Mouse (Mus musculus): Measurements from ENCODE around the gene Rbm15b.

Rbm15b gene

DNA sequence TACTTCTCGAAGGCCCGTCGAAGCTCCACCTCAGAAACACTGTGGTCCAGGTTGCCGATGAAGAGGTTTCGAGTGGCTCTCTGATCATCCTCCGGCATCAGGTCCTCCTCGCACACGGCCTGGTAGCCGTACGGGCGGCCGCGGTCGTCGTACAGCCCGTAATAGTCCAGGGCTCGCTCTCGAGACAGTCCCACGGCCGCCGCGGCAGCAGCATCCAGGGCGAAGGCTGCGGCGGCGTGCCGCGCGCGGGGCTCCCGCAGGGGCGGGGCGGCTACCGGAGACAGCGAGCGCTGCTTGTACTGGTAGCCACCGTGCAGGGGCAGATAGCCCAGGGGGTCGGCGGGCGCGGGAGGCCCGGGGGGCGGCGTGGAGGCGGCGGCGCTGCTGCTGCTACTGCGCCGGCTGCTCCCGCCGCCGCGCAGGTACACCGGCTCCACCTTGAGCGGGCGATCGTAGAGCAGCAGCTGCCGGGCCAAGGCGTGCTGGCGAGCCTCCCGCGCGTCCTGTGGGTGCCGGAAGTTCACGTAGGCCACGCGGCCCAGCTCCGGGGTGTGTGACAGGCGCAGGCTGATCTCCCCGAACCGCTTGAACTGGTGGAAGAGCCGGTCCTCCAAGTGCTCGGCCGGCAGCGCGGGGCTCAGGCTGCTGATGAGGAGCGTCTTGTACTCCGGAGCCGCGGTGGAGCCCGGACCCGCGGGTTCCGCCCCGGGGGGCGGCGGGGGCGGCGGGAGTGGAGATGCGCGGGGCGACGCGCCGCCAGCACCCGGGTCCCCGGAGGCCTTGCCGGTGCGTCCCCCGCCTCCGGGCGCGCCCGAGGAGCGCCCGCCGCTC, 1.1 kb downstream of the Rbm15b start:
- in situ Hi-C loops (cut with MboI; ENCODE audit: unreplicated experiment in 2 of 2) = no loop called here

DNA sequence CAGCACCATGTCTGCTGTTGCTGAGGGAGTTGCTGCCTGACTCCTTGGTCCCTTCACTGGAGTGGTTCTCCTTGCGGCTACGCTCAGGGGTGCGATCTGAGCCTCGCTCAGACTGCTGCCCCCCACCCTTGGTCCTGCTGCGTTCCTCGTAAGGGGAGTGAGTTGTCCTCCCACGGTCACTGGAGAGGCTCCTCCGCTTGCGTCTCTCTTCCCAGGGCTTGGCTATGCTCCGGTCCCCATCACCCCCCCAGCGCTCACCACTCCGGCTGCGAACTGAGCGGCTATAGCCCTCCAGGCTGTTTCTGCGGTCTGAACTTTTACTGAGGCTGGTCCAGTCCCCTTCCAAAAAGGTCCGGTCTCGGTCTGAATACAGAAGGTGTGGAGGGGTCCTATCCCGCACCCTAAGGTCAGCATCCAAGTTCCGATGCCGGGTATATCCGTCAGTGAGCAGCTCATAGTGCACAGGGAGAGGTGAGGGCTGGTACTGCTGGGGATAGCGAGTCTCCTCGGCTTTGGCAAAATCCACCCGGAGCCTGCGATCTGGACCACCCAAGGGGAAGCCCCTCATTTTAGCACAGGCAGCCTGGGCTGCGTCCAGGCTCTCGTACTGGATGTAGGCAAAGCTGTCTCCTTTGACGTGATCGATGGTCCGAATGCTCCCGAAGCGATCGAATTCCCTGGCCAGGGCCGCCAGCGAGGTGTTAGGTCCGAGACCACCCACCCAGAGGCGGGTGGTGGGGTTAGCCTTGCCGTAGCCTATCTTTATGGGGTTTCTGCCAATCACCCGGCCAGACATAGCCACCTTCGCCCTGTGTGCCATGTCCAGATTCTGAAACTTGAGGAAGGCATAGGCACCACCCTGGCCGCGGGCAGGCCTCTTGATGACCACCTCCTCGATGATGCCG, 2.0 kb downstream of the Rbm15b start:
- in situ Hi-C loops (cut with MboI; ENCODE audit: unreplicated experiment in 2 of 2) = loop anchor here in 1 of 2 experiments (5.0 kb wide), 1 partner anchor 48 kb away; no protein-coding TSS in a partner anchor

DNA sequence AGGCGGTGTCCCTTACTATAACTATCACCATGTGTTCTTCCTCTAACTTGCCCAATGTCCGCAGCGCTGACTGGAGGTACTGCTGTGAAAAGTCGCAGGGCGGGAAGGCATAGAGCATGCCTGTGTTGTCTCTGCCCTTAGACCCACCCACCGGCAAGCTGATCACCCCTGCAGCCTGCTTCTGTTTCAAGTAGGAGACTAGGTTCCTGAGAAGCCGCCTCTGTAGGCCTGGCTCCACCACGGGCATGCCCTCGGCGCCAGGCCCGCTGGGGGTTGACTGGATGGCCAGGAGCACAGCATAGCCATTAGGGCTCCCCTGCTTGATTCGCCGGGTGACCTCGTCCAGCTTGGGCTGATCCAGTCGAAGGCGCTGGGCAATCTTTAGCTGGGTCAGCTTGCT, 2.9 kb downstream of the Rbm15b start:
- in situ Hi-C loops (cut with MboI; ENCODE audit: unreplicated experiment in 2 of 2) = loop anchor here in 1 of 2 experiments (5.0 kb wide), 1 partner anchor 47 kb away; no protein-coding TSS in a partner anchor

DNA sequence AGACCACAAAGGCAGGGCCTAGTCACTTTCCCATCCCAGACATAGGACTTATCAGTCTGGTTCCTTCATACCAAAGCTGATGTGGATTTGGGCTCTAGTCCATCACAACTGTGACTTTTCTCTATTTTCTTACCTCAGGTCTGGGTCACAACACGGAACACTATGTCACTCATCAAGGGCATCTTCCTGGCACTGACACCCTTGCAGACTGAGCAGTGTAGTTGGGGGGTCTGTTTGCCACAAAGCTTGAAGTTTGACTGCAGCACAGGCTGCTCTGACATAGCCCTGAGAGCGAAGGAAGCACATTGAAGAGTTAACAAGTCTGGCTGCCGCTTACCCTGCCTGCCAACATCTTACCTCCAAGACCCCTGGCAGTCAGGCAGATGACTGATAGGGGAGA, 4.1 kb downstream of the Rbm15b start:
- in situ Hi-C loops (cut with MboI; ENCODE audit: unreplicated experiment in 2 of 2) = loop anchor here in 1 of 2 experiments (5.0 kb wide), 1 partner anchor 46 kb away; no protein-coding TSS in a partner anchor

DNA sequence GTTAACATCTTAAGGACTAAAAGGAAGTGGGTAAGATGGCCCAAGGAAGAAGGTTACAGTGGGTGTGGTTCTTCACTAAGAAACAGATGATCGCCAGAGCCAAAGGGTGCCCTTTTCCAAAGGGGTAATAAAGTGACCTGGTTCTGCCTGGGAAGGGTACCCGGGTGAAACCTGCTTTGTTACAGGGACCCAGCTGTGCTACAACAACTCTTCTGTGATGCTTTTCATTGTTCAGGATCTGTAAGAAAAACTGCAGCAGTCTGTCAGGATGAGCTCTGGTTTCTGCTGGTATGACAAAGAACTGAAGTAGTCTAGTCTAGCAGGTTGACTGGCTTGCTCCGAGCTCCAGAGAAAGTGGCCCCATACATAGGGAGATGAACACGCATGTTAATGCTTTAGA, 5.1 kb downstream of the Rbm15b start:
- in situ Hi-C loops (cut with MboI; ENCODE audit: unreplicated experiment in 2 of 2) = loop anchor here in 1 of 2 experiments (5.0 kb wide), 1 partner anchor 45 kb away; no protein-coding TSS in a partner anchor

DNA sequence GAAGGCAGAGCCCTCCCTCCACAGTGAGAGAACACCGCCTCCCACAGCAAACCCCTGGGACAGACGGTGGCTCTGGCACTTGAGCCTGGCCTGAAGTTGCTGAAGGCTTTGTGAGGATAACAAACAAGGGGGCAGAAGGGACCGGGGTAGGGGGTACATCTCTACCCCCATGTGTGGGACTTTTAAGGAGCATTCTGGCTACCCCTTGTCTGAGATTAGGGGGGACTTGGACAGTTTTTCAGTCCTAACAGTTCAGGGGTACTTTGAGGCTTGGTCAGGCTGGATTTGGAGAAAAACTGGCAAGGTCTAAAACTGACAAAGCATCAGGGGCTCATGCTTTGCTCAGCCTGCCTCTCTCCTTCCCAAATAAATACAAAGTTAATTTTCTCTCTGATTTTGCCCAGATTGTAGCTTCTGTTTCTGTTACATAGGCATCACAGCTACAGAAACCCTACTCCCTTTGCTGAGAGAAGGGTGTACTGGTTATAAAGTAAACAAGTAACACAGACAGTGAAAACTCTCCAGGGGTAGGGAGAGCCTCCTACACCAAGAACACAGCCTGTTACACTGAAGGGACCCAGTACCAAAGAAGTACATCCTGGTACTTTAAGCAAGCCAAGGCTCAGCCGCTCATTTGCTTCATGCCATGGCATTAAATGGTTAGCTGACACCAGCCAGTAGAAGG, 6.0 kb downstream of the Rbm15b start:
- in situ Hi-C loops (cut with MboI; ENCODE audit: unreplicated experiment in 2 of 2) = loop anchor here in 1 of 2 experiments (5.0 kb wide), 1 partner anchor 44 kb away; no protein-coding TSS in a partner anchor

DNA sequence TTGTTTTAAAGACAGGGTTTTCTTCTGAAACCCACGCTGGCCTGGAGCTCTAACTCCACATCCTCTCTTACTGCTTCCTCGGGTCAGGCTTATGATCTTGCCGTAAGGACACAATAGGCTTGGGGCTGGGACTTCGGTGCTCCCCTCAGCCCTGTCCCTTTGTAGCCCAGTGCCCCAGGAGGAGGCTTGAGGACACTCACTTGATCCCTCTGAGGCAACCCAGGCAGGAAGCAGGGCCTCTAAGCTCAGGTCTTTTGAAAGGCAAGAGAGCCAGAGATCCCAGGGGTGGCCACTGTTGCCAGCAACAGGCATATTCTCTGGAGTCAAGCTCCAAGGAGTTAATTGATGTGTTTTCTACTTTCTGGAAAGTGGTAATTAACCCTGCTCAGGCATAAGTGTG, 7.8 kb downstream of the Rbm15b start:
- in situ Hi-C loops (cut with MboI; ENCODE audit: unreplicated experiment in 2 of 2) = no loop called here

DNA sequence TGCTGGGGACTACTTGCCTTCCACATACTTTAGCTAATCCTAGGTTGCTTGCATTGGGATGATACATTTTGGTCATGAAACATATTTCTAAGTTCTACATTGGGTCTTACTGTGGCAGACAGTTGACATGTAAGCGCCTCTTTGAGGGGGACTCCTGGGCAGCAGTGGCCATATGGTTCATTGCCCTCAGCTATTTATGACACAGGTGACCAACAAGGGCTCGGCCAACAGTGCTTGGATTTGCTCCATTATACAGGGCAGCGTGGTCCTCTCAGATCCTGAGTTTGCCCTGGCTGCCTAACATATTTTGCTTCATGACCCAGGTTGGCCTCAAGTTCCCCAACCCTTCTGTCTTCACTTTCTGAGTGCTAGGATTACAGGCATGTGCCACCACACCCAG, 10.6 kb downstream of the Rbm15b start:
- in situ Hi-C loops (cut with MboI; ENCODE audit: unreplicated experiment in 2 of 2) = no loop called here

DNA sequence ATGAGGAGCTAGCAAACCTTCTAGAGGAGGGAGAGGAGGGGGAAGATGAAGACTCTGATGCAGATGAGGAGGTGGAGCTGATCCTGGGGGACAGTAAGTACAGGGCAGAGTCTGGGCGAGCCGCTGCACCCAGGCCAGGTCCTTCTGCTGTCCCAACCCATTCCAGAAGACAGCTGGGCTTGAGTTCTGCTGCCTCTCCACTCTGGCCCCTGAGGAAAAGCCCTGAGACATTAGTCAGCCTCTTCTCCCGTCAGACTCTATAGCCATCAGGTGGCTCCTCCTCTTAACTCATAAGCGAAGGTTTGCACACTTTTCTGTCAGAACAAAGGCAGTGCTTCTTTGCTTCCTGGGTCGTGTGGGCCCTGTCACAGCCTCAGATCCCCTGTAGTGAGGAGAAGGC, 13.0 kb downstream of the Rbm15b start:
- in situ Hi-C loops (cut with MboI; ENCODE audit: unreplicated experiment in 2 of 2) = no loop called here

DNA sequence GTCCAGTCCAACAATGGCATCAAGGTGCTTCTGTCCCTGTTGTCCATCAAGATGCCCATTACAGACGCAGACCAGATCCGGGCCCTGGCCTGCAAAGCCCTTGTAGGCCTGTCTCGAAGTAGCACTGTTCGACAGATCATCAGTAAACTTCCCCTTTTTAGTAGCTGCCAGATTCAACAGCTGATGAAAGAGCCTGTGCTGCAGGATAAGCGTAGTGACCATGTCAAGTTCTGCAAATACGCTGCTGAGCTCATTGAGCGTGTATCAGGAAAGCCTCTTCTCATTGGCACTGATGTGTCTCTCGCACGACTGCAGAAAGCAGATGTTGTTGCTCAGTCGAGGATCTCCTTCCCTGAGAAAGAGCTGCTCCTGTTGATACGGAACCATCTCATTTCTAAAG, 29.2 kb downstream of the Rbm15b start:
- in situ Hi-C loops (cut with MboI; ENCODE audit: unreplicated experiment in 2 of 2) = no loop called here

DNA sequence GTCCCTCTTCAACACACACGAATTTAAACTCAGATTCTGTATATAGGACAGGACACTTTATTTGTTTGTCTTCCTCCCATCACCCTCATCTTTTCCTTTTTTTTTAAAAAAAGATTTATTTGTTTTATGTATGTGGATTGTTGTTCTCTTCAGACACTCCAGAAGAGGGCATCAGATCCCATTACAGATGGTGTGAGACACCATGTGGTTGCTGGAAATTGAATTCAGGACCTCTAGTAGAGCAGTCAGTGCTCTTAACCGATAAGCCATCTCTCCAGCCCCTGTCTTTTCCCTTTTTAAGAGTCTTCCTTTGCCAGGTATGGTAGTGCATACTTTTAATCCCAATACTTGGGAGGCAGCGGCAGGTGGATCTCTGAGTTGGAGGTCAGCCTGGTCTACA, 30.6 kb downstream of the Rbm15b start:
- in situ Hi-C loops (cut with MboI; ENCODE audit: unreplicated experiment in 2 of 2) = no loop called here

DNA sequence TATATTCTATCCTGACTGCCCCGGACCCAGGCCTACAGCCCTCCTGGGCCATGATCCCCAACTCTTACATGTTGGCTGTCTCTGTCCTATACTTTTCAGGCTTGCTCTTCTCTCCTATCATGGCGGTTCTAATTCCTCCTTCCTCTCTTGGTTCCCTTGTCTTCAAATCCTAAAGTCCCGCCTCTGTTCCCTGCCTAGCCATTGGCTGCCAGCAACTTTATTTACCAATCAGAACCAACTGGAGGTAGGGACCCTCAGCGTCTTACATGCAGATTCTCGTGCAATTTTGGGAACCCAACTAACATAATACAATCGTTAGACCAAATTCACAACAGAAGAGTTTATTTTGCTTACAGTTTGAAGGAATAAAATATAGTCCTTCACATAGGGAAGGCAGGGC, 44.4 kb downstream of the Rbm15b start:
- in situ Hi-C loops (cut with MboI; ENCODE audit: unreplicated experiment in 2 of 2) = no loop called here

DNA sequence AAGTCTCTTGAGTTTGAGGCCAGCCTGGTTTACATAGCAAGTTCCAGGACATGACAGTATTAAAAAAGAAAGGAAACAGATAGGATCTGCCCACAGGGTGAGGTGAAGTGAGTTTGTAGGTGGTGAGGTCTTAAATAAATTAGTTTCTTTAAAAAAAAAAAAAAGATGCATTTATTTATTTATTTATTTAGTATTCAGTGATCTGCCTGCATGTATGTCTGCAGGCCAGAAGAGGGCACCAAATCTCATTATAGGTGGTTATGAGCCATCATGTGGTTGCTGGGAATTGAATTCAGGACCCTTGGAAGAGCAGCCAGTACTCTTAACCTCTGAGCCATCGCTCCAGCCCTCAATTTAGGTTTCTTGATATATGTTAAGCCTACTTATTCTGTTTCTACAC, 46.7 kb downstream of the Rbm15b start:
- in situ Hi-C loops (cut with MboI; ENCODE audit: unreplicated experiment in 2 of 2) = no loop called here
